Mouse (Mus musculus): ENCODE measurements around the gene March4. TPM values are rescaled to one million over a fixed set of nuclear protein-coding genes. Genes with fewer than 3 reads are reported as not detected.

The March4 gene
- 0.12 and 0.20 TPM in 2 replicates for polyA plus RNA-seq (2015; fragmentation: Nextera tagmentation; extraction: Ambion mirVana)

GRCm38 (mm10) chr1:72536611-72537351, at the start of gene March4:
Gene March4 (minus strand): TSS chr1:72536930.
- peak within 1 kb of the TSS; percentile 33 for H3K4me3 ChIP-seq (ENCODE audit: low read depth, low read length)
- peak within 1 kb of the TSS; percentile 55 for H3K4me2 ChIP-seq (replicated peaks; ENCODE audit: low read depth)
- no peaks in the 10 kb centered on the region for H3K36me3 ChIP-seq (ENCODE audit: control insufficient read depth, insufficient read depth)
- peak; percentile 22; the same call in 1 of the 2 replicates for ATAC-seq
- no peak for TF ChIP-seq CTCF (IDR thresholded peaks at IDR 0.05; ENCODE audit: low read depth)
- H3K9me3 ChIP-seq (ENCODE audit: control insufficient read depth), result no peaks in the 10 kb centered on the region
- no peak within 1 kb of the TSS for H3K27ac ChIP-seq (ENCODE audit: low read depth, low read length)
- H3K4me1 ChIP-seq (replicated peaks; ENCODE audit: control insufficient read depth, insufficient read depth, low read length), result no peaks in the 10 kb centered on the region
- WGBS, result under 1% methylated on average over 40 of the region's 41 CpGs
- no peak within 1 kb of the TSS for H3K9ac ChIP-seq (ENCODE audit: low read depth, low read length)
- peaks cover 26% of the 10 kb centered on the region for H3K27me3 ChIP-seq (replicated peaks; ENCODE audit: control insufficient read depth, insufficient read depth, low read length)

- TF ChIP-seq CTCF (IDR thresholded peaks at IDR 0.05; ENCODE audit: low read depth), result no peak
- no peak overlapping the region for H3K27ac ChIP-seq (ENCODE audit: low read depth, low read length)
- no peaks in the 10 kb centered on the region for H3K4me1 ChIP-seq (replicated peaks; ENCODE audit: control insufficient read depth, insufficient read depth, low read length)
- peaks cover 30% of the 10 kb centered on the region for H3K36me3 ChIP-seq (ENCODE audit: control insufficient read depth, insufficient read depth)
- H3K27me3 ChIP-seq (replicated peaks; ENCODE audit: control insufficient read depth, insufficient read depth, low read length), result no peaks in the 10 kb centered on the region
- H3K9ac ChIP-seq (ENCODE audit: low read depth, low read length), result no peak overlapping the region
- WGBS, result 88% methylated on average over 17 of the region's 17 CpGs
- H3K9me3 ChIP-seq (ENCODE audit: control insufficient read depth), result no peaks in the 10 kb centered on the region
- no peak overlapping the region for H3K4me2 ChIP-seq (replicated peaks; ENCODE audit: low read depth)
- no peak overlapping the region for H3K4me3 ChIP-seq (ENCODE audit: low read depth, low read length)
- ATAC-seq, result no peak
Measured at GRCm38 (mm10) chr1:72585971-72586875, 49.5 kb upstream of the March4 start.

- peak overlapping the region; percentile 35; the same call in 1 of the 2 replicates for H3K9ac ChIP-seq (ENCODE audit: low read depth, low read length)
- ATAC-seq, result no peak
- 57% methylated on average over 4 of the region's 4 CpGs for WGBS
- peaks cover 25% of the 10 kb centered on the region for H3K36me3 ChIP-seq (ENCODE audit: control insufficient read depth, insufficient read depth)
- H3K4me2 ChIP-seq (replicated peaks; ENCODE audit: low read depth), result peak overlapping the region; percentile 69
- TF ChIP-seq CTCF (IDR thresholded peaks at IDR 0.05; ENCODE audit: low read depth), result no peak
- H3K27me3 ChIP-seq (replicated peaks; ENCODE audit: control insufficient read depth, insufficient read depth, low read length), result no peaks in the 10 kb centered on the region
- peak overlapping the region; percentile 30; the same call in 1 of the 2 replicates for H3K27ac ChIP-seq (ENCODE audit: low read depth, low read length)
- H3K9me3 ChIP-seq (ENCODE audit: control insufficient read depth), result no peaks in the 10 kb centered on the region
- H3K4me1 ChIP-seq (replicated peaks; ENCODE audit: control insufficient read depth, insufficient read depth, low read length), result no peaks in the 10 kb centered on the region
- H3K4me3 ChIP-seq (ENCODE audit: low read depth, low read length), result peak overlapping the region; percentile 68
Measured at GRCm38 (mm10) chr1:72583906-72584305, 47.2 kb upstream of the March4 start.

GRCm38 (mm10) chr1:72582947-72583731, 46.4 kb upstream of the March4 start, which contains the start of gene Smarcal1:
Gene Smarcal1 (plus strand): TSS chr1:72583251.
- peak within 1 kb of the TSS; percentile 30; the same call in 1 of the 2 replicates for H3K27ac ChIP-seq (ENCODE audit: low read depth, low read length)
- no peaks in the 10 kb centered on the region; the same call in 1 of the 2 replicates for H3K27me3 ChIP-seq (replicated peaks; ENCODE audit: control insufficient read depth, insufficient read depth, low read length)
- no peaks in the 10 kb centered on the region for H3K4me1 ChIP-seq (replicated peaks; ENCODE audit: control insufficient read depth, insufficient read depth, low read length)
- no peaks in the 10 kb centered on the region for H3K9me3 ChIP-seq (ENCODE audit: control insufficient read depth)
- 0% methylated on average over 25 of the region's 25 CpGs for WGBS
- peaks cover 21% of the 10 kb centered on the region for H3K36me3 ChIP-seq (ENCODE audit: control insufficient read depth, insufficient read depth)
- peak within 1 kb of the TSS; percentile 69 for H3K4me2 ChIP-seq (replicated peaks; ENCODE audit: low read depth)
- H3K4me3 ChIP-seq (ENCODE audit: low read depth, low read length), result peak within 1 kb of the TSS; percentile 68
- TF ChIP-seq CTCF (IDR thresholded peaks at IDR 0.05; ENCODE audit: low read depth), result no peak
- ATAC-seq, result peak; percentile 100
- peak within 1 kb of the TSS; percentile 35 for H3K9ac ChIP-seq (ENCODE audit: low read depth, low read length)

GRCm38 (mm10) chr1:72578806-72579205, 42.1 kb upstream of the March4 start:
- TF ChIP-seq CTCF (IDR thresholded peaks at IDR 0.05; ENCODE audit: low read depth), result no peak
- no peak overlapping the region for H3K4me3 ChIP-seq (ENCODE audit: low read depth, low read length)
- H3K27me3 ChIP-seq (replicated peaks; ENCODE audit: control insufficient read depth, insufficient read depth, low read length), result no peaks in the 10 kb centered on the region; the same call in none of the 2 replicates
- 33% methylated on average over 4 of the region's 4 CpGs for WGBS
- H3K9me3 ChIP-seq (ENCODE audit: control insufficient read depth), result no peaks in the 10 kb centered on the region
- no peak overlapping the region for H3K4me2 ChIP-seq (replicated peaks; ENCODE audit: low read depth)
- H3K9ac ChIP-seq (ENCODE audit: low read depth, low read length), result no peak overlapping the region
- no peaks in the 10 kb centered on the region for H3K4me1 ChIP-seq (replicated peaks; ENCODE audit: control insufficient read depth, insufficient read depth, low read length)
- ATAC-seq, result no peak
- H3K27ac ChIP-seq (ENCODE audit: low read depth, low read length), result no peak overlapping the region
- no peaks in the 10 kb centered on the region for H3K36me3 ChIP-seq (ENCODE audit: control insufficient read depth, insufficient read depth)
